Mouse (Mus musculus): ENCODE data around the gene Ugt1a6a.

DNA sequence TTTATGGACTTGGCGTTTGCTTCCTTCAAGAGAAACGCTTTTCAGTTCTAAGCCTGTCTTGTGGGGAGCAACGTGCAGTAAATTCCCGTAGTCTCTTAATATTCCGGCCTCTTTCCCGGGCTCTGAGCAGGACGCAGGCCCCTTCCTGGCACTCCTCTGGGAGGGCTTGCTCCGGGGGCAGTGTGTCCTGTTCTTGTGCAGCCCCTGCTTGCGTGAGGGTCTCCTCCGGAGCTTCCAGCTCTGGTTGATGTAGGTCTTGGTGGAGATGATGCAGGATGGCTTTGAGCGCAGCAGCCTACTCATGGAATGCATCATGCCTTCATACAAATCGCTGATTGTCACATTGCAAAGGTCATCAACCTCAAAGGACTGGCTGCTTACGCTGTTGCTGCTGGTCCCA is 131.5 kb downstream of the Ugt1a6a start:
- no peak for TF ChIP-seq CTCF (IDR thresholded peaks at IDR 0.05; ENCODE audit: borderline replicate concordance, insufficient read depth, low read length)
- TF ChIP-seq POLR2A (IDR thresholded peaks at IDR 0.05; ENCODE audit: low read depth, low read length), result no peak
